Mouse (Mus musculus): ENCODE measurements around the gene Gaa. TPM values are rescaled to one million over a fixed set of nuclear protein-coding genes. Genes with fewer than 3 reads are reported as not detected.
"Not testable (repeated sequence)": the region's sequence is repeated elsewhere in the genome, so short reads cannot be mapped to it uniquely, and the experiment has no call there.

Gaa gene
- total and polyA plus RNA-seq, 3 experiments = 19.6 to 105 (median 93.2) TPM

GRCm38 (mm10) chr11:119250998-119251397 lies 16.7 kb upstream of the Gaa start:
- H3K27me3 ChIP-seq (replicated peaks) = peaks cover 66% of the 10 kb centered on the region
- H3K4me3 ChIP-seq (replicated peaks in 1 of 3; ENCODE audit: low read depth in 2 of 3, low read length in 2 of 3, poor library complexity in 1 of 3) = no peak overlapping the region
- H3K4me2 ChIP-seq (ENCODE audit: insufficient read depth, low read depth, poor library complexity, severe bottlenecking) = no peak overlapping the region
- no peaks in the 10 kb centered on the region for H3K9me3 ChIP-seq (replicated peaks; ENCODE audit: low read length)
- dilution Hi-C loops (cut with MboI; ENCODE audit: extremely low pct_ligation_motif_present, extremely low pct_unique_long_range_greater_than_20kb, low sequenced_read_pairs) (no loop called here), in situ Hi-C loops (cut with MboI; ENCODE audit: low pct_ligation_motif_present, low pct_unique_long_range_greater_than_20kb, low sequenced_read_pairs) (no loop called here)
- H3K36me3 ChIP-seq (replicated peaks in 1 of 2; ENCODE audit: control insufficient read depth in 1 of 2, insufficient read depth in 1 of 2, low read length in 1 of 2) = no peaks in the 10 kb centered on the region
- no peak overlapping the region for H3K27ac ChIP-seq (ENCODE audit: insufficient read depth, low read depth)
- peaks cover 3 to 4% of the 10 kb centered on the region in 2 experiments; a peak in 3 of 4 replicates for H3K4me1 ChIP-seq (ENCODE audit: control insufficient read depth in 1 of 2, insufficient read depth in 2 of 2)
- H3K79me2 ChIP-seq (replicated peaks; ENCODE audit: control insufficient read depth, extremely low read depth, insufficient read depth, poor library complexity, severe bottlenecking) = no peaks in the 10 kb centered on the region
- no peak for TF ChIP-seq RAD21 (IDR thresholded peaks at IDR 0.05; ENCODE audit: low read depth, low read length)
- no peak for TF ChIP-seq NRF1 (IDR thresholded peaks at IDR 0.05; ENCODE audit: low read depth, low read length)
- TF ChIP-seq ZNF384 (IDR thresholded peaks at IDR 0.05; ENCODE audit: low read depth, low read length) = no peak
- no peak overlapping the region for H3K9ac ChIP-seq (ENCODE audit: insufficient read depth, low read depth)
- no peak for DNase-seq (ENCODE audit: extremely low read depth)

GRCm38 (mm10) chr11:119252854-119253541 lies 14.7 kb upstream of the Gaa start:
- Histone ChIP-seq H3K79me2 (replicated peaks; ENCODE audit: control insufficient read depth, extremely low read depth, insufficient read depth, poor library complexity, severe bottlenecking) (no peaks in the 10 kb centered on the region), H3K4me3 (replicated peaks in 1 of 3; ENCODE audit: low read depth in 2 of 3, low read length in 2 of 3, poor library complexity in 1 of 3) (no peak overlapping the region), H3K4me2 (ENCODE audit: insufficient read depth, low read depth, poor library complexity, severe bottlenecking) (no peak overlapping the region), H3K36me3 (replicated peaks in 1 of 2; ENCODE audit: control insufficient read depth in 1 of 2, insufficient read depth in 1 of 2, low read length in 1 of 2) (no peaks in the 10 kb centered on the region), H3K4me1 (ENCODE audit: control insufficient read depth in 1 of 2, insufficient read depth in 2 of 2) (peaks cover 3 to 4% of the 10 kb centered on the region in 2 experiments; a peak in 3 of 4 replicates), H3K9me3 (replicated peaks; ENCODE audit: low read length) (no peaks in the 10 kb centered on the region), H3K9ac (ENCODE audit: insufficient read depth, low read depth) (no peak overlapping the region), H3K27me3 (replicated peaks) (peaks cover 70% of the 10 kb centered on the region), H3K27ac (ENCODE audit: insufficient read depth, low read depth) (no peak overlapping the region)
- dilution Hi-C loops (cut with MboI; ENCODE audit: extremely low pct_ligation_motif_present, extremely low pct_unique_long_range_greater_than_20kb, low sequenced_read_pairs) = no loop called here
- in situ Hi-C loops (cut with MboI; ENCODE audit: low pct_ligation_motif_present, low pct_unique_long_range_greater_than_20kb, low sequenced_read_pairs) = no loop called here
- no peak for DNase-seq (ENCODE audit: extremely low read depth)
- TF ChIP-seq CTCF (conservative IDR thresholded peaks at IDR 0.05 in 1 of 2, IDR thresholded peaks at IDR 0.05 in 1 of 2; ENCODE audit: low read depth in 2 of 2, low read length in 2 of 2) (0 out of 4 replicates have a peak, but pooled peaks of 1 of the 2 experiments have one; percentile 8), ZNF384 (IDR thresholded peaks at IDR 0.05; ENCODE audit: low read depth, low read length) (no peak), PAX5 (IDR thresholded peaks at IDR 0.05; ENCODE audit: low read length) (no peak), MAZ (IDR thresholded peaks at IDR 0.05; ENCODE audit: low read depth, low read length) (no peak), NELFE (IDR thresholded peaks at IDR 0.05; ENCODE audit: low read depth, low read length) (no peak)

- H3K36me3 ChIP-seq (replicated peaks in 1 of 2; ENCODE audit: control insufficient read depth in 1 of 2, insufficient read depth in 1 of 2, low read length in 1 of 2); H3K79me2 ChIP-seq (replicated peaks; ENCODE audit: control insufficient read depth, extremely low read depth, insufficient read depth, poor library complexity, severe bottlenecking); H3K4me3 ChIP-seq (replicated peaks in 1 of 3; ENCODE audit: low read depth in 2 of 3, low read length in 2 of 3, poor library complexity in 1 of 3); H3K27ac ChIP-seq (ENCODE audit: insufficient read depth, low read depth); in situ Hi-C loops (cut with MboI; ENCODE audit: low pct_ligation_motif_present, low pct_unique_long_range_greater_than_20kb, low sequenced_read_pairs); H3K9ac ChIP-seq (ENCODE audit: insufficient read depth, low read depth); H3K9me3 ChIP-seq (replicated peaks; ENCODE audit: low read length); H3K4me2 ChIP-seq (ENCODE audit: insufficient read depth, low read depth, poor library complexity, severe bottlenecking); H3K4me1 ChIP-seq (ENCODE audit: control insufficient read depth in 1 of 2, insufficient read depth in 2 of 2); DNase-seq (ENCODE audit: extremely low read depth); dilution Hi-C loops (cut with MboI; ENCODE audit: extremely low pct_ligation_motif_present, extremely low pct_unique_long_range_greater_than_20kb, low sequenced_read_pairs): not testable (repeated sequence)
- H3K27me3 ChIP-seq (replicated peaks) = peaks cover 81% of the 10 kb centered on the region
Observed at GRCm38 (mm10) chr11:119256557-119256956, 11.1 kb upstream of the Gaa start.

All from CH12.LX (cell line).